ENCODE assay signal across 8 mouse cellular contexts in the genomic region with DNA sequence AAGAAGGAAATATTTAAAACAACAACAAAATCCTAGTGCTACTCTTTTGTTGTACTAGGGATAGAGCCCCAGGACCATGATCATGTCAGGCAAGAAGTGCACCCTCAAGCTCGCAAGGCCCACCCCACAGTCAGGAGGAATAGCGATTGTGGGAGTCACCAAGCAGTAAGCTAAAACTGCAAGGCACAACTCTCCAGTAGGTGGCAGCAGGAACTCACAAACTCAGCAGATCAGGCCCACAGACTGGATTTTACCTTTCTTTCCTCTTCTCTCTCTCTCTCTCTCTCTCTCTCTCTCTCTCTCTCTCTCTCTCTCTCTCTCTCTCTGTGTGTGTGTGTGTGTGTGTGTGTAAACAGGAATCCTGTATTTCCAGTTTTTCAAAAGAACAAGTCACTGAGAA. TPM values are rescaled to one million over a fixed set of nuclear protein-coding genes. Genes with fewer than 3 reads are reported as not detected.
DNase-seq lines count a peak whose midpoint lies in the region; ATAC-seq and TF ChIP-seq lines count a peak whose summit lies in the region.

No protein-coding gene starts in this region.

- H3K4me3 ChIP-seq in kidney, embryonic 14.5 days (ENCODE audit: low read length): no peak overlapping the region
- H3K4me3 ChIP-seq in limb, embryonic 14.5 days (replicated peaks; ENCODE audit: low read length): no peak overlapping the region
- H3K4me3 ChIP-seq in neural tube, embryonic 12.5 days: no peak overlapping the region
- no peak overlapping the region for H3K4me3 ChIP-seq in thymus, adult 2 months (ENCODE audit: control insufficient read depth, insufficient read depth, low read length)

- no peak overlapping the region for H3K9ac ChIP-seq in kidney, embryonic 14.5 days (ENCODE audit: low read depth, low read length)
- H3K9ac ChIP-seq in limb, embryonic 14.5 days (ENCODE audit: low read depth, low read length, severe bottlenecking): no peak overlapping the region
- no peak overlapping the region for H3K9ac ChIP-seq in neural tube, embryonic 12.5 days

- TF ChIP-seq CTCF in thymus, adult 2 months (IDR thresholded peaks at IDR 0.05; ENCODE audit: borderline replicate concordance, control insufficient read depth, extremely low read depth, insufficient read depth, low read length, poor library complexity): peak; percentile 30; the same call in 1 of the 2 replicates

- no peak for TF ChIP-seq POLR2A in limb, embryonic 14.5 days (IDR thresholded peaks at IDR 0.05; ENCODE audit: borderline replicate concordance, extremely low read depth, insufficient read depth, insufficient read length)
- TF ChIP-seq POLR2A in thymus, adult 2 months (IDR thresholded peaks at IDR 0.05; ENCODE audit: control insufficient read depth, extremely low read depth, insufficient read depth, low read length, poor library complexity): no peak

- no peaks in the 10 kb centered on the region for H3K9me3 ChIP-seq in kidney, embryonic 14.5 days (ENCODE audit: control insufficient read depth, low read length)
- H3K9me3 ChIP-seq in limb, embryonic 14.5 days (ENCODE audit: control insufficient read depth, low read length): no peaks in the 10 kb centered on the region
- no peaks in the 10 kb centered on the region for H3K9me3 ChIP-seq in neural tube, embryonic 12.5 days

- H3K36me3 ChIP-seq in kidney, embryonic 14.5 days (ENCODE audit: control insufficient read depth, insufficient read depth, low read length): no peaks in the 10 kb centered on the region
- H3K36me3 ChIP-seq in limb, embryonic 14.5 days (ENCODE audit: control insufficient read depth, insufficient read depth, low read length): no peaks in the 10 kb centered on the region
- H3K36me3 ChIP-seq in neural tube, embryonic 12.5 days: no peaks in the 10 kb centered on the region
- no peaks in the 10 kb centered on the region for H3K36me3 ChIP-seq in thymus, adult 2 months (ENCODE audit: control insufficient read depth, insufficient read depth, low read length)

- no peaks in the 10 kb centered on the region for H3K4me1 ChIP-seq in kidney, embryonic 14.5 days (ENCODE audit: control insufficient read depth, insufficient read depth, low read length)
- no peaks in the 10 kb centered on the region for H3K4me1 ChIP-seq in limb, embryonic 14.5 days (ENCODE audit: control insufficient read depth, insufficient read depth, low read length)
- H3K4me1 ChIP-seq in neural tube, embryonic 12.5 days: no peaks in the 10 kb centered on the region
- H3K4me1 ChIP-seq in thymus, adult 2 months (replicated peaks; ENCODE audit: control insufficient read depth, insufficient read depth, low read length): no peaks in the 10 kb centered on the region

- no peaks in the 10 kb centered on the region for H3K27me3 ChIP-seq in kidney, embryonic 14.5 days (ENCODE audit: control insufficient read depth, insufficient read depth, low read length)
- no peaks in the 10 kb centered on the region for H3K27me3 ChIP-seq in limb, embryonic 14.5 days (ENCODE audit: control insufficient read depth, insufficient read depth, low read length)
- H3K27me3 ChIP-seq in neural tube, embryonic 12.5 days (replicated peaks): no peaks in the 10 kb centered on the region
- H3K27me3 ChIP-seq in thymus, adult 2 months (ENCODE audit: control insufficient read depth, insufficient read depth, low read length): no peaks in the 10 kb centered on the region

- DNase-seq in 3T3-L1 (ENCODE audit: low read depth, low spot score) (peak; percentile 96), WW6 (ENCODE audit: low read depth, low spot score) (peak; percentile 54)
- peak; percentile 84 to 91 for DNase-seq in cerebellum, postnatal 36 days
- DNase-seq in gastrocnemius, postnatal 10 days: peak; percentile 70
- peak; percentile 89 for DNase-seq in limb, embryonic 14.5 days (ENCODE audit: low spot score)
- DNase-seq in thymus, adult 2 months: peak; percentile 72

- no peak overlapping the region for H3K27ac ChIP-seq in kidney, embryonic 14.5 days (ENCODE audit: low read depth, low read length)
- H3K27ac ChIP-seq in limb, embryonic 14.5 days (replicated peaks; ENCODE audit: low read depth, low read length): no peak overlapping the region
- H3K27ac ChIP-seq in neural tube, embryonic 12.5 days: no peak overlapping the region
- no peak overlapping the region for H3K27ac ChIP-seq in thymus, adult 2 months (ENCODE audit: control insufficient read depth, insufficient read depth, low read length)

- H3K4me2 ChIP-seq in kidney, embryonic 14.5 days (replicated peaks; ENCODE audit: low read depth, low read length): no peak overlapping the region
- H3K4me2 ChIP-seq in limb, embryonic 14.5 days (replicated peaks; ENCODE audit: low read depth, low read length, severe bottlenecking): no peak overlapping the region
- H3K4me2 ChIP-seq in neural tube, embryonic 12.5 days (replicated peaks): no peak overlapping the region

- ATAC-seq in kidney, embryonic 14.5 days (ENCODE audit: low FRiP score, low TSS enrichment): peak; percentile 66; the same call in 1 of the 2 replicates
- peak; percentile 73; the same call in 1 of the 2 replicates for ATAC-seq in limb, embryonic 14.5 days (ENCODE audit: low FRiP score, low read depth)
- ATAC-seq in neural tube, embryonic 12.5 days (ENCODE audit: low FRiP score, low read depth): peak; percentile 41; the same call in 1 of the 2 replicates

- 4% methylated on average over 2 of the region's 2 CpGs for WGBS in kidney, embryonic 14.5 days
- 12% methylated on average over 2 of the region's 2 CpGs for WGBS in limb, embryonic 14.5 days
- WGBS in neural tube, embryonic 12.5 days: 7% methylated on average over 2 of the region's 2 CpGs
- WGBS in thymus, adult 2 months: 13% methylated on average over 2 of the region's 2 CpGs

RNA-seq across cellular contexts. Expression of a gene that starts 0.4 kb away (rescaled TPM):
- total RNA-seq in gastrocnemius, postnatal 10 days (2021): not detected
- not detected in 2 replicates for polyA plus RNA-seq in kidney, embryonic 14.5 days (2014; fragmentation: Nextera tagmentation; extraction: Ambion mirVana)
- polyA plus RNA-seq in limb, embryonic 14.5 days (2012; rRNA removed): not detected in 2 replicates
- not detected in 2 replicates for polyA plus RNA-seq in limb, embryonic 14.5 days (2014; fragmentation: Nextera tagmentation; extraction: Ambion mirVana)
- polyA plus RNA-seq in neural tube, embryonic 12.5 days (2016; fragmentation: Nextera tagmentation; extraction: Ambion mirVana): not detected in 2 replicates
- polyA plus RNA-seq in thymus, adult 2 months (2012; rRNA removed): not detected in 2 replicates

RNA-seq across cellular contexts. Expression of a gene that starts 24.5 kb away (rescaled TPM):
- 1 to 10 TPM; 2.0 to 7.1 TPM for total RNA-seq in gastrocnemius, postnatal 10 days (2021)
- polyA plus RNA-seq in kidney, embryonic 14.5 days (2014; fragmentation: Nextera tagmentation; extraction: Ambion mirVana): 0.15 and 0.41 TPM in 2 replicates
- 0.49 and 0.54 TPM in 2 replicates for polyA plus RNA-seq in limb, embryonic 14.5 days (2012; rRNA removed)
- 0.28 and 0.48 TPM in 2 replicates for polyA plus RNA-seq in limb, embryonic 14.5 days (2014; fragmentation: Nextera tagmentation; extraction: Ambion mirVana)
- 1.2 and 1.9 TPM in 2 replicates for polyA plus RNA-seq in neural tube, embryonic 12.5 days (2016; fragmentation: Nextera tagmentation; extraction: Ambion mirVana)
- 2.3 and 4.2 TPM in 2 replicates for polyA plus RNA-seq in thymus, adult 2 months (2012; rRNA removed)
